Mouse (Mus musculus) neural tube, embryonic 10.5 days (tissue): ENCODE measurements around the gene Cops9.

Experiments used
- DNase-seq: peaks from one replicate; pipeline ENCODE4 v3.0.0-alpha.2; 2017; ENCODE audit warnings: low spot score; ENCODE audit errors: extremely low spot score

The Cops9 gene

GRCm38 (mm10) chr1:92641514-92642272 is at the start of gene Cops9:
Gene Cops9 (minus strand): TSS chr1:92641985.
- peak; percentile 92 for DNase-seq

- no peak for DNase-seq
These were observed 49.5 kb upstream of the Cops9 start for GRCm38 (mm10) chr1:92691166-92691844.

GRCm38 (mm10) chr1:92686994-92687393 is 45.2 kb upstream of the Cops9 start:
- DNase-seq = no peak

- DNase-seq = no peak
These were observed 41.4 kb upstream of the Cops9 start for GRCm38 (mm10) chr1:92683151-92683550.

GRCm38 (mm10) chr1:92680668-92681603 is 39.2 kb upstream of the Cops9 start:
- peak; percentile 42 for DNase-seq

GRCm38 (mm10) chr1:92678757-92679156 is 37.0 kb upstream of the Cops9 start:
- no peak for DNase-seq

- DNase-seq = no peak
These were observed 34.8 kb upstream of the Cops9 start for GRCm38 (mm10) chr1:92676676-92676975.

GRCm38 (mm10) chr1:92675932-92676675 is 34.3 kb upstream of the Cops9 start:
- DNase-seq = no peak

GRCm38 (mm10) chr1:92673258-92673782 is 31.5 kb upstream of the Cops9 start:
- no peak for DNase-seq

GRCm38 (mm10) chr1:92671326-92671725 is 29.5 kb upstream of the Cops9 start:
- no peak for DNase-seq

GRCm38 (mm10) chr1:92669430-92669829 is 27.6 kb upstream of the Cops9 start:
- DNase-seq = no peak

- no peak for DNase-seq
These were observed 25.3 kb upstream of the Cops9 start for GRCm38 (mm10) chr1:92667106-92667505.

- DNase-seq = no peak
These were observed 17.6 kb upstream of the Cops9 start for GRCm38 (mm10) chr1:92659392-92659791.

- DNase-seq = no peak
These were observed 15.4 kb upstream of the Cops9 start for GRCm38 (mm10) chr1:92657025-92657820.

- DNase-seq = no peak
These were observed 12.9 kb upstream of the Cops9 start for GRCm38 (mm10) chr1:92654676-92655075.

- DNase-seq = no peak
These were observed 11.4 kb upstream of the Cops9 start for GRCm38 (mm10) chr1:92653179-92653578.

- DNase-seq = no peak
These were observed 9.7 kb upstream of the Cops9 start for GRCm38 (mm10) chr1:92651467-92651866.

GRCm38 (mm10) chr1:92648673-92649072 is 6.9 kb upstream of the Cops9 start, which contains the start of gene Otos:
Gene Otos (minus strand): TSS chr1:92648841.
- peak; percentile 78 for DNase-seq

GRCm38 (mm10) chr1:92648197-92648596 is 6.4 kb upstream of the Cops9 start:
- no peak for DNase-seq

- DNase-seq = peak; percentile 88
These were observed 6.0 kb upstream of the Cops9 start for GRCm38 (mm10) chr1:92647752-92648151.
